Mouse (Mus musculus) spleen, embryonic (tissue): ENCODE measurements at regions not wholly inside any gene's neighbourhood (a gene's known extent, or its start where the extent isn't known, plus 50 kb on each side); places are given as distances from the start of the nearest gene placed in this dataset.
"Not testable (repeated sequence)": the region's sequence is repeated elsewhere in the genome, so short reads cannot be mapped to it uniquely, and the experiment has no call there.

Source experiments
- CTCF ChIA-PET: fragments of 350-600 bp; sonication (Branson Sonifier 250); formaldehyde crosslinking; loops from one replicate; lab custom pipeline; 2022; lab: Charles Lee

DNA sequence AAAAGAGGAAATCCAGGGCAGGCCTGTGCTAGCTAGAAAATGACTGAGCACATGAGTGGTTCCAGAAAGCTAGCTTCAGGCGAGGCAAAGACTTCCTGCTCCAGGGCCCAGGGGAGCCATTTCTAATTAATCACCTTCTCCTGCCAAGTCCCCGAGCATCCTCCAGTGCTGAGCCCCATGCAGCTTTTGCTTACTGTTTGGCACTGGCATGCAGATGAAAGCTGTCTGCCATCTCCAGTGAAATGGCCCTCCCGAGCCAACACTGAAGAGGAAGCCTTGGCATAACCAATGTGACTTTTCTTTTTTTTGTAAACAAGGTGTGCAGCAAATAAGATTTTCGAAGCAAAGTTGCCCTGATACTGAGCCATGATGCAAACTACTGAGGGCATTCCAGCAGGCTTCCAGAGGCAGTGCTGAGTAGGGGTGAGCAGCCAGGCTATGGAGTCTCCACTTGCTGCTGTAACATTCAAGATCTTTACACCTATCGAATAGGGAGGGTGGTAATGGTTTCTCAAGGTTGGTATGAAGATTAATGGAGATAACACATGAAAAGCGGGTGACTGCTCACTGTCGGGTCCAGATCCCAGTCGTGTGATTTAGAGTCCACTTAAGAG is 125.4 kb upstream of the Immp2l start:
- CTCF ChIA-PET = interaction anchor here (0.7 kb wide), 1 partner anchor 104 kb away, joined by 8 read pairs; no protein-coding TSS in a partner anchor

DNA sequence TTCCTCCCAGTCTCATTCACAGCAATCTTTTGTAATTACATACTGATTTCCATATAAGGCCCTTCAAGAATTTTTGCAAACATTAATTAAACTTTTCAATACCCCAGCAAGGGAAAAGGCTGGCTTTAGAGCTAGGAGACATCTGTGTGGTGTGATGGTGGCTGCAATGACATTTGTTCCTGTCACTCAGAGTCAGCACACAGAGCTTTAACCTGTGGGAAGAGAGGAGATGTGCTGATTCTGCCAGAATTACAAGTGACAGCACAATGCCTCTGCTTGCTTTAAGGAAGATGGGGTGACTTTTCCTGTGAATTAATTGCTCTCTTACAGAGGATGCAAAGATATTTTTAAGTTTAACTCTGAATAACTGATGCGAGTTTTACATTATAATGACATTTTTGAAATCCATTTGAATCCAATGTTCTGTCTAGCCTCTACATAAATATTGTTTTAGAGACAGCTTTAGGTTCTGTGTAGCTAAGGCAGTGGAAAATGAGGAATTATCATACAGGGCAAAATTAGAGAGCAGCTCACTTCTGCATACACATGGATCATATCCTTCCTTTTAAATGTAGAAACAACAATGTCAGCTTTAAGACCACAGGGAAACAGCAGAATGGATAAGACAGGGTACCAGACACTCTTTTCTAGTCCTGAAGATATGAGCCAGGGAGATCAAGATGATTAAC is 118.1 kb upstream of the Immp2l start:
- CTCF ChIA-PET = no interaction called here

DNA sequence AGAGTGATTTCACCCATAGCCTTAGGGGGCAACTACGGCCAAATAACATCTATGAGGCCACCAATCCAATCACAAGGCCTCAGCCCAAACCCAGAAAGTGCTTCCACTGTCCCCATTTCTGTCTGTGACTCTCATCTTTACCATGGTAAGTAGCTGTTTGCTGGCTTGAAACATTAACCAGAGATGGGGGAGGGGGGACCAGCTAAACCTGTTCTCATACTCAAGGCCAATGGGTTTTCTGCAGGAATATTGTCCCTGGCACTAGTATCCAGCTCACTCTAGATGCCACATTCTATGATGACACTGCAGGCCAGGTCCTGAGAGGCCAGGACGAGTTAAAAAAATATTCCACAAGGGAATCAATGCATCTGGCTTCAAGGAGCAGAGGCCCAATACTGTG is 117.1 kb upstream of the Immp2l start:
- CTCF ChIA-PET = no interaction called here

DNA sequence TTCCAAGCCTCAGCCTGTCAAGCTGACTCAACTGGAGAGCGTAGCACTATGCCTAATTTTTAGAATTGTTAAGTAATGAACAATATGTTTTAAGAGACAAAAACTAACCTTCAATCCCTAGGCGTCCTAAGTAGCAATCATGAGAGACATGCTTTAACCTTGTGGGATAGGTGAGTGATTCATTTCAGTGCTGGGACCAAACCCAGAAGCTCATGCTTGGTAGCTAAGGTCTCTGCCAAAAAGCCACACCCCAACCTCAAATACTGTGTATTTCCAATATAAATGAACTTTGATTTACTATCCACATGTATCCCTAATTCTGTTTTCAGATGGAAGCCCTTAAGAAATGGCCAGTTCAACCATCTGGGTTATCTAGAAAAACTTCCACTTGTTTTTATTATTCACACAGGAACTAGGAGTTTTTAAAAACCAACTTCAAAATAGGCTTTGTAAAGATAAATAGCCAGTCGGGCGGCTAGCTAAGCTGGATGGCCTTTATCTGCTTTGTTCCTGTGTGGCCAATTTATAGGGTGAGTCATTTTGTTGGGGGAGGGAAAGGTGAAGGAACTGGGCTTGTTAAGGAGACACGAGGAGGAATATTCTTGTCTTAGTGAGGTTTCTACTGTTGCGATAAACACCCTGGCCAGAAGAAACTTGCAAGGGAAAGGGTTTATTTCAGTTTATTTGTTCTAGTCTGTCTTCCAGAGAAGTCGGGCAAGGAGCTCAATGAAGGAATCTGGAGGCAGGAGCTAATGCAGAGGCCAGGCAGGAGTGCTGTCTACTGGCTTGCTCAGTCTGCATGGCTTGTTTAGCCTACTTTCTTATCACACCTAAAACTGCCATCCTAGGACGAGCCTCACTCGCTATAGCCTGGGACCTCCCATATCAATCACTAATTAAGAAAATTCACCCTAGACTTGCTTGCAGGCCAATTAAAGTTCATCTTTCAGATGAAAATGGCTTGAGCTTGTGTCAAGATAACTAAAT is 114.8 kb upstream of the Immp2l start:
- CTCF ChIA-PET = no interaction called here

DNA sequence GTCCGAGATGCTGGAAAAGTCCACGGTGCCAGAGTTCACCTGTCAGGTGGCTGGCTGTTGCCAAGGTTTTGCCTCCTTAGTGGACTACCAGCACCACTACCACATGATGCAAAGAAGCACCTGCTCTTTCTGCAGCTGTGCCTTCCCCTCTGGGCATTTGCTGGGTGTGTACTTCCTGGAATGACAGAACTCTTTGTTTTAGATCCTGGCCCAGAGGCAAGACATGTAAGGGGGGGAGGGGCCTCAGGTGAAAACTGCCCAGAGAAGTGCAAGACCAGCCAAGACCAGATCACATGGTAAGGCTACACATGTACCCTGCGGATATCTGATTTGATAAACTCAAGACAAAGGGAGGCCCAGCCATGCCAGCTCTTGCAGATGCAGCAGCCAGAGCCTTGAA is 106.4 kb upstream of the Immp2l start:
- CTCF ChIA-PET = no interaction called here

DNA sequence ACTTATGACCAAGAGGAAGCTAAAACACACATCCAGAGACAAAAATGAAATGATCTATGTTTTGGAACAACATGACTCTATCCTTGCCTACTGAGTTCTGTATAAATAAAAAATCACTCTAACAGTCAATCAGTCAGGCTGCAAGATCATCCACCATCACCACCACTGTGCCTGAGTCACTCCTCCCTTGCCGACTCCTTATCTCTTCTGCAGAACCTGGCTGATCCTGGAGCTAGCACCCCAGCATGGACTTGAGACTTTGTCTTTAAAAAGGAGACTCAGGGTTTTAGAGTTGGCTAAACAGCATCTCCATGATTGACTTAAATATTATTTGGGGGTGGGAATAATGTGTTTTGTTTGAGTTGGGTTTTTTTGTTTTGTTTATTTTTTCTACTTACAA is 101.9 kb upstream of the Immp2l start:
- CTCF ChIA-PET = no interaction called here

DNA sequence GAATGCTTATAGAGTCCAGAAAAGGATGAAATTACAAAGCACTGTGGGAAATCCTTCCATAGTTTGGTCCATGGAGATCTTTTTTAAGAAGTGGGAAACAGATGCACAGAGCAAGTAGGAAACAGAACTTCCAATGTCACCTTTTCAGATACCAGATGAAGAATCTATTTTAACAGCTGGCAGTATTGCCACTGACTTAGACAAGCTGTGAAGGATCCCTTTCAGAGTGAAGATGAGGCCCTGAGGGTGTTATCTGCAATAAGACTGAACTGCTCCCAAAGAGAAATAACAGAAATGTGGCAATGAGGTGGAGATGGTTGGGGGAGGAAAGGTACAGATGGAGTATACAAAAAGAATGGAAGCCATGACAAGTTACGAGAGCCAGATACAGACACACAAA is 97.2 kb upstream of the Immp2l start:
- CTCF ChIA-PET = no interaction called here

DNA sequence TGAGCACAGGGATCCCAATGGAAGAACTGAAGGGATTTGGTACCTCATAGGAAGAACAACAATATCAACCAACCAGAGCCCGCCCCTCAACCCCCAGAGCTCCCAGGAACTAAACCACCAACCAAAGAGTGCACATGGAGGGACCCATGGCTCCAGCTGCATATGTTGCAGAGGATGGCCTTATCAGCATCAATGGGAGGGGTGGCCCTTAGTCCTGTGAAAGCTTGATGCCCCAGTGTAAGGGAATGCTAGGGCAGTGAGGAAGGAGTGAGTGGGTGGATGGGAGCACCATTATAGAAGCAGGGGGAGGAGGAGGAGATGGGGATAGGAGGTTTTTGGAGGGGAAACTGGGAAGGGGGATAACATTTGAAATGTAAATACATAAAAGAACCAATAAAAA is 94.5 kb upstream of the Immp2l start:
- CTCF ChIA-PET = not testable (repeated sequence)

DNA sequence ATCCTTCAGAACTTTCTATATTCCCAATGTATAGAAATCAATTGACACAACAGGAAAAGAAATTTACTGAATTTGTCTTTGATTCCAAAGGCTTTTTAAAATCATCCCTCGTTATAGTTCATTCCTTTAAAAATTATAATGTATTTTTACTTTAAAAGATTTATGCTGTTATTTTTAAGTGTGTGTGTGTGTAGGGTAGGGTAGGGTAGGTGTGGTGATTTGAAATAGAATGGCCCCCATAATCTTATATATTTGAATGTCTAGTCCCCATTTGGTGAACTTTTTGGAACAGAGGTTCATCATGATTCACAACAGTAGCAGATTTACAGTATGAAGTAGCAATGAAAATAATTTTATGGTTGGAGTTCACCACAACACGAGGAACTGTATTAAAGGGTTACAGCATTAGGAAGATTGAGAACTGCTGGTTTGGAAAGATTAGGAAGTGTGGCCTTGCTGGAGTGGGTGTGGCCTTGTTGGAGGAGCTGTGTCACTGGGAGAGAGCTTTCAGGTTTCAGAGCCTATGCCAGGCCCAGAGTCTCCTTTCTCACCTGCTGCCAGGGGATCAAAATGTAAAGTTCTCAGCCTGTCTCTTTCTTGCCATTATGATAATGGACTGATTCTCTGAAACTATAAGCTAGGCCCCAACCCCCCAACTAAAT is 88.7 kb upstream of the Immp2l start:
- CTCF ChIA-PET = no interaction called here

DNA sequence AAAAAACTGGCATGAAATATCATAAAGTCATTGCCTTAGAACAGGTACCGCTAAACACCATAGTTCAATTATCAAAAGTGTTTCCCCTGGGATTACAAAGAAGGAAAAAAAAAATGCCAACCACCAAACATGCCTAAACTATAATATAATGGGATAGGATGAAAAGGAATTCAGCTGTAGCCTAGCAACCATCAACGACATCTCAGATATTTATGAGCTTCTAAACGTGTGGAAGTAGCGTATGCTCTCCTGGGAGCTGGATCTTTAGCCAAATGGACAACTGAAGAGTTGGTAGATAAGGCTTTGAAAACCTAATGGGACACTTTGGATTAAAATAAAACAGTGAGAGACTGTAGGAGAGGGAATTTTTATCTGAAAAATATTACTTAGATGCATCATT is 86.9 kb upstream of the Immp2l start:
- CTCF ChIA-PET = no interaction called here

DNA sequence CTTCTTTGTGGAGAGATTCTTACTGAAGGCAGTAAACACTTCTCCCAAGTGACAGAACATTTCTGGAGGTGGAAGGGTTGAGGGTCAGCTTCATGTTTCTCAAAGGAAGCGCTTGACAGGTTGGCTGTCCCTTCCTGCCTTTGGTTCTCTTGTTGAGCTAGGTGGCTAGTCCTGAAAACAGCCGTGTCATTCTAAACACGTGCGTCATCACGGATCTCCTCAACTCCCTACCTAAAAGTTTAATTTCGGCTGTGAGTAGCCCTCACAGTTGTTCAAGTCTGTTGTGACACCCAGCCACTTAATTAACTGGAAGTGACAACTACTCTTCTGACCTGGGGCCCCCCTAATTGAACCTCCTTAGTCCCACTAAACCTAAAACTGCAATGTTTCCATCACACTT is 77.0 kb upstream of the Immp2l start:
- CTCF ChIA-PET = no interaction called here

DNA sequence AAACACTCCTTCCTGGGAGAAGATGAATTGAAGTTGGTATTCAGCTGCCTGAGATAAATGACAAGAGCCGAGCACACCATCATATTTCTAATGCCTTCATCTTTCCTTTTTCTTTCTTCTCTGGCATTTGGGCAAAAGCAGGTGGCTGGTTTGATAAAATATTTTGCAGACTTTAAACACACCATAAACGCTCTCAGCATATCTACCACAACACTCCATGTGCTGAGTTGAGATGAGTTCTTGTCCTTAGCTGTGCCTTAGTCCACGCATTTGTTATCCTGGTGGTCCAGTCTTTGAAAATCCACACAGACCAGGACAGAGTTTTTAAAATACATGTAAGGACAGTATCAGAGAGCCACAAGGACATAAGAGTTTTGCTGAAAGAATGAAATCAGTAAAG is 74.3 kb upstream of the Immp2l start:
- CTCF ChIA-PET = no interaction called here

DNA sequence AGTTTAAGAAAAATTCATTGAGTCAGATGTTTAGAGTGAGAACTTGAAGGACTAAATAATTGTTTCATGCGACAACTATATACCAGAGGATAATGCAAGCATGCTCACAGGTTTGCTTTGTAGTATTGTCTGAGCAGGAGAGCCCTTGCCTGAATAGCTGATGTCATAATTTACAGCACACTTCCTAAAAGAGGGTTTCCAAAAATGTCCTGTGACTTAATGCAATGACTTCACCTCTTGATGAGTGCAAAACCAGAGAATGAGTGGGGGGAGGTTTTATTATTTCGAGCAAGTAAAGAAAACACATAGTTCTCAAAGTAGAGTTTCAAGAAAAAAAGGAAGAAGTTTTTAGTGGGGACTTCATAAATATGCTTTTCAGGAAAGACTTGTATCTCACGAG is 65.4 kb upstream of the Immp2l start:
- CTCF ChIA-PET = no interaction called here

DNA sequence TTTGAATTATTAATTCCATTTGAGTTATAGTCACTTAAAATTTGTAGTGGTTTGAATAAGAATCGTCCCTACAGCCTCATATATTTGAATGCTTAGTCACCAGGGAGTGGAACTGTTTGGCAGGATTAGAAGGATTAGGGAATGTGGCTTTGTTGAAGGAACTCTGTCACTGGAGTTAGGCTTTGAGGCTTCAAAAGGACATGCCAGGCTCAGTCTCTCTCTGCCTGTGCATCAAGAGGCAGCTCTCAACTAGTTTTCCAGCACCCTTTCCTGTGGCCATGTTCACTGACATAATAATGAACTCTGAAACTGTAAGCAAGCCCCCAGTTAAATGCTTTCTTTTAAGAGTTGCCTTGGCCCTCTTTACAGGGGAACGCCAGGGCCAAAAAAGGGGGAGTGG is 58.9 kb upstream of the Immp2l start:
- CTCF ChIA-PET = interaction anchor here (0.6 kb wide), 1 partner anchor 1182 kb away, joined by 3 read pairs; no protein-coding TSS in a partner anchor

DNA sequence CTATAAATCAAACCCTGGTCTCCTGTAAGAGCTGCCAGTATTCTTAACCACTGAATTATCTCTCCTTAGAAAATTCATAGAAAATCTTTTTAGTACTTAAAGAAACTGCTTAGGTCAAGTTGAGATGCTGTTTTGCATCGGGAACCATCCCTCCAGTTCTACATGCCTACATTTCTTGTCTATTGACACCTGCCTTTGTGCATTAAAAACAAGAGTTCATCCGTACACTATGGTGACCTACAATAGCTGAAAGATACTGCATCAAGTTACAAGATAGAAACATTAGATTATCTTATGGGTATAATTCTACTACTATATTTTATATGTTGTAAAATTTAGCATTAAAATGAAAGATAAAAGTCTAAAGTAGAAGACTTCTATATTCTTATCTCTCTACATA is 57.6 kb upstream of the Immp2l start:
- CTCF ChIA-PET = no interaction called here

DNA sequence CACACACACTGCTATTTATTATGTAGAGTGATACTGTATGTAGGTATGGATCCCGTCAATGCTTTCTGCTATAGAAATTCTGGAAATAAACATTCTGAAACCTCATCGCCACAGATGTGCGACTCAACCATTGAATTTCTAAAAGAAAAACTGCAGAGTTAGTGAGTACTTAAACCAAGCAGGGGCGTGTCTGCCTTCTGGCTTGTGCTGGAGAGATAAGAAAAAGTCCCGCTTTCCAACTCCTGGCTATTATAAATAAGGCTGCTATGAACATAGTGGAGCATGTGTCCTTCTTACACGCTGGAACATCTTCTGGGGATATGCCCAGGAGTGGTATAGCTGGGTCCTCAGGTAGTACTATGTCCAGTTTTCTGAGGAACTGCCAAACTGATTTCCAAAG is 57.2 kb upstream of the Immp2l start:
- CTCF ChIA-PET = not testable (repeated sequence)

DNA sequence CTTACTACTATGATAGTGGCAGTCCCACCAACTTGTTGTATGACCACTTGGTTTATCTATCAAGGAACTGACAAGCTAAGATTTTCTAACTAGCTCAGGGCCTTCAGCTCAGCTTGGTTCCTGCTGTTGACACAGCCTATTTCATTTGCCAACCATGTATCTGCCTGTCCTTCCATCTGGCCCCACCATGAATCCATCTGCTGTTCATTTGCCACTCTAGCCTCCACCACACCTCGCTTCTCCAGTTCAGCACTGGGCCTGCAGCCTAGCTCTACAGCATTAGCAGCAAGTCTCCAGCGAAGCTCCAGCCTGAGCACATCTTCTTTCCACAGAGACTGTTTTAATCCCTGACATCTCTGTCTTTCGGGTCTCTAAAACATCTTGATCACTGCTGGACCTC is 51.0 kb upstream of the Immp2l start:
- CTCF ChIA-PET = no interaction called here
